Mouse (Mus musculus) T-helper 2 cell (primary cell): ENCODE measurements around the gene Vmn2r44.
"Not testable (repeated sequence)": the region's sequence is repeated elsewhere in the genome, so short reads cannot be mapped to it uniquely, and the experiment has no call there.

Experiments used
- in situ Hi-C: fragments of 300-600 bp; cut with MboI, MseI; formaldehyde crosslinking; loops from one replicate; pipeline ENCODE4 v1.15.1; 2025; ENCODE audit warnings: high pct_unique_total_duplicates

The Vmn2r44 gene

DNA sequence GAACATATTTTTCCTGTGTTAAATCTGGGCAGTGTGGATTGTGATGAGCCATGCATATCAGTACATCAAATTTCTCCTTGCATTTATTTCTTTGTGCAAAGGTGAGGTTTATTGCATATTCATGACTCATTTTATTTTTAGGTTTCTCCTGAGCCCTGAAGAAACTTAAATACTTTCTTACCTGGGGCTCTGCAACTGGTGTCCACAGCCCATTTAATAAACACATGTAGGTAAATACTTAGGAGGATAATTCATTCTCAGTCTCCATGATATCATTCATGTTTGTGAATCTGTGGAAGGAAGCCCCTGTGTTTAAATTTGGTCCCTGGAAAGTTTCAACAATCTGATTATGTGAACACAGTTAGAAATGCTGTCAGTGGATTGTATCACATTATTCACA is at the start of gene Vmn2r44:
TSS of gene Vmn2r44 (minus strand) at position 101 of the 400 bp plus-strand sequence.
- in situ Hi-C loops = not testable (repeated sequence)

DNA sequence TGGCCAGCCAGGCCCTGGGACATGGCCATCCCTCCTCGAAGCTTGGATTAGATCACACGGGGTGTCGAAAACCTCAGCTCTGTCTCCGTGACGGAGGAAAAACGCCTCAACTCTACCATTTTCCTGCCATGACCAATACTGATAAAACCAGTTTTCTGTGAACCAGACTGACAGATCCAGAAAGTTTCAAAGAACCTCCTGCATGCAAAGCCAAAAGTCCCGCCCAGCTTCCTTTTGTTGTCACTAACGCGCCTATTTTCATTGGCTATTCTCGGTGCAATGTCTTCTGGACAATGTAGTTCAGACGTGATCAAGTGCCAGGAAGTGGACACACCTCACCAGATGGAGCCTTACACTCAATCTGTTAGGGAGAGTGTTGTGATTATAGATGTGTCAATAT is 25.3 kb downstream of the Vmn2r44 start:
- in situ Hi-C loops = loop anchor here (10.0 kb wide), 1 partner anchor 1093 kb away; no protein-coding TSS in a partner anchor
